7 mouse cellular contexts compared by ENCODE assay signal in genomic region chr16:17277342-17278211, GRCm38 (mm10). TPM values are rescaled to one million over a fixed set of nuclear protein-coding genes. Genes with fewer than 3 reads are reported as not detected.
DNase-seq lines count a peak whose midpoint lies in the region; ATAC-seq lines count a peak whose summit lies in the region.

No protein-coding gene starts in this region.

- peak overlapping the region; percentile 92 for H3K4me2 ChIP-seq in forebrain, embryonic 14.5 days (ENCODE audit: low read length)
- H3K4me2 ChIP-seq in intestine, embryonic 15.5 days (replicated peaks), result peak overlapping the region; percentile 97
- H3K4me2 ChIP-seq in midbrain, embryonic 12.5 days (replicated peaks), result peak overlapping the region; percentile 90

- 4% methylated on average over 59 of the region's 61 CpGs for WGBS in forebrain, embryonic 14.5 days
- WGBS in intestine, embryonic 15.5 days, result 7% methylated on average over 61 of the region's 61 CpGs
- 2% methylated on average over 59 of the region's 61 CpGs for WGBS in midbrain, embryonic 12.5 days

- no peak overlapping the region for H3K27ac ChIP-seq in brown adipose tissue, adult 24 weeks (replicated peaks; ENCODE audit: low read depth, low read length)
- H3K27ac ChIP-seq in forebrain, embryonic 14.5 days (ENCODE audit: low read depth, low read length), result no peak overlapping the region
- no peak overlapping the region for H3K27ac ChIP-seq in intestine, embryonic 15.5 days
- no peak overlapping the region for H3K27ac ChIP-seq in midbrain, embryonic 12.5 days (replicated peaks)

- H3K4me3 ChIP-seq in brown adipose tissue, adult 24 weeks (ENCODE audit: insufficient read depth, low read depth, low read length), result peak overlapping the region; percentile 10
- peak overlapping the region; percentile 46 for H3K4me3 ChIP-seq in forebrain, embryonic 14.5 days (ENCODE audit: low read depth, low read length)
- peak overlapping the region; percentile 67 for H3K4me3 ChIP-seq in intestine, embryonic 15.5 days (replicated peaks)
- peak overlapping the region; percentile 54 for H3K4me3 ChIP-seq in midbrain, embryonic 12.5 days

- intact Hi-C loops in left cerebral cortex, postnatal 4 days (cut with DNase I), result loop anchor here (10.0 kb wide), 1 partner anchor 163 kb away; the partner anchor contains the start of gene Ppil2

- peak overlapping the region; percentile 66 for H3K9ac ChIP-seq in forebrain, embryonic 14.5 days (ENCODE audit: low read length)
- H3K9ac ChIP-seq in intestine, embryonic 15.5 days, result peak overlapping the region; percentile 26; the same call in 1 of the 2 replicates
- peak overlapping the region; percentile 7; the same call in 1 of the 2 replicates for H3K9ac ChIP-seq in midbrain, embryonic 12.5 days (replicated peaks)

- peak; percentile 40; the same call in 1 of the 2 replicates for ATAC-seq in forebrain, embryonic 14.5 days
- peak; percentile 16; the same call in 1 of the 2 replicates for ATAC-seq in intestine, embryonic 15.5 days
- ATAC-seq in midbrain, embryonic 12.5 days (ENCODE audit: low FRiP score, low read depth), result peak; percentile 13; the same call in 1 of the 2 replicates

- no peaks in the 10 kb centered on the region for H3K9me3 ChIP-seq in forebrain, embryonic 14.5 days (replicated peaks; ENCODE audit: control insufficient read depth, low read length)
- H3K9me3 ChIP-seq in intestine, embryonic 15.5 days, result no peaks in the 10 kb centered on the region
- H3K9me3 ChIP-seq in midbrain, embryonic 12.5 days, result no peaks in the 10 kb centered on the region

- 0 out of 2 replicates have a peak, but pooled peaks cover 3% of the 10 kb centered on the region for H3K4me1 ChIP-seq in brown adipose tissue, adult 24 weeks (ENCODE audit: control insufficient read depth, insufficient read depth, insufficient read length, low read length)
- peaks cover 18% of the 10 kb centered on the region for H3K4me1 ChIP-seq in forebrain, embryonic 14.5 days (ENCODE audit: control insufficient read depth, insufficient read depth, low read length)
- peaks cover 18% of the 10 kb centered on the region for H3K4me1 ChIP-seq in intestine, embryonic 15.5 days (replicated peaks)
- H3K4me1 ChIP-seq in midbrain, embryonic 12.5 days, result peaks cover 21% of the 10 kb centered on the region

- peaks cover 27% of the 10 kb centered on the region for H3K27me3 ChIP-seq in forebrain, embryonic 14.5 days (replicated peaks; ENCODE audit: control insufficient read depth, insufficient read depth, low read length)
- H3K27me3 ChIP-seq in intestine, embryonic 15.5 days (replicated peaks), result peaks cover 20% of the 10 kb centered on the region
- peaks cover 37% of the 10 kb centered on the region for H3K27me3 ChIP-seq in midbrain, embryonic 12.5 days

- peaks cover 30% of the 10 kb centered on the region for H3K36me3 ChIP-seq in forebrain, embryonic 14.5 days (ENCODE audit: control insufficient read depth, insufficient read depth, low read length)
- H3K36me3 ChIP-seq in intestine, embryonic 15.5 days, result no peaks in the 10 kb centered on the region
- H3K36me3 ChIP-seq in midbrain, embryonic 12.5 days, result peaks cover 34% of the 10 kb centered on the region

- DNase-seq in T-cell, adult 2 months (ENCODE audit: low spot score), result peak; percentile 78
- DNase-seq in forebrain, embryonic 14.5 days (ENCODE audit: low spot score), result peak; percentile 63
- peak; percentile 35 for DNase-seq in left cerebral cortex, postnatal 4 days
- peak; percentile 60 for DNase-seq in telencephalon, adult 2 months (ENCODE audit: low read depth, low spot score)

RNA-seq across cellular contexts. Expression of gene Tmem191c, which starts 1.7 kb away (rescaled TPM):
- polyA plus RNA-seq in brown adipose tissue, adult 24 weeks (2012; ENCODE audit: insufficient read depth, insufficient read length, missing spikeins), result not detected in 2 replicates
- 6.6 and 12.4 TPM in 2 replicates for polyA plus RNA-seq in forebrain, embryonic 14.5 days (2014; fragmentation: Nextera tagmentation; extraction: Ambion mirVana)
- polyA plus RNA-seq in intestine, embryonic 15.5 days (2015; fragmentation: Nextera tagmentation; extraction: Ambion mirVana), result 12.7 and 17.6 TPM in 2 replicates
- 10 to 100 TPM; 78.9 to 82.4 TPM for total RNA-seq in left cerebral cortex, postnatal 4 days (2021)
- polyA plus RNA-seq in midbrain, embryonic 12.5 days (2016; fragmentation: Nextera tagmentation; extraction: Ambion mirVana), result 18.4 and 22.8 TPM in 2 replicates

RNA-seq across cellular contexts. Expression of gene Hic2, which starts 44.2 kb away (rescaled TPM):
- 0.54 and 0.71 TPM in 2 replicates for polyA plus RNA-seq in brown adipose tissue, adult 24 weeks (2012; ENCODE audit: insufficient read depth, insufficient read length, missing spikeins)
- 2.9 and 4.2 TPM in 2 replicates for polyA plus RNA-seq in forebrain, embryonic 14.5 days (2014; fragmentation: Nextera tagmentation; extraction: Ambion mirVana)
- polyA plus RNA-seq in intestine, embryonic 15.5 days (2015; fragmentation: Nextera tagmentation; extraction: Ambion mirVana), result 5.8 and 6.0 TPM in 2 replicates
- total RNA-seq in left cerebral cortex, postnatal 4 days (2021), result 10 to 100 TPM; 11.5 to 13.1 TPM
- polyA plus RNA-seq in midbrain, embryonic 12.5 days (2016; fragmentation: Nextera tagmentation; extraction: Ambion mirVana), result 15.3 and 18.6 TPM in 2 replicates

RNA-seq across cellular contexts. Expression of gene Serpind1, which starts 53.6 kb away (rescaled TPM):
- not detected in 2 replicates for polyA plus RNA-seq in brown adipose tissue, adult 24 weeks (2012; ENCODE audit: insufficient read depth, insufficient read length, missing spikeins)
- 1.4 and 3.1 TPM in 2 replicates for polyA plus RNA-seq in forebrain, embryonic 14.5 days (2014; fragmentation: Nextera tagmentation; extraction: Ambion mirVana)
- 3.1 and 4.2 TPM in 2 replicates for polyA plus RNA-seq in intestine, embryonic 15.5 days (2015; fragmentation: Nextera tagmentation; extraction: Ambion mirVana)
- total RNA-seq in left cerebral cortex, postnatal 4 days (2021), result 1 to 10 TPM; 2.7 to 2.8 TPM
- 0.46 and 0.58 TPM in 2 replicates for polyA plus RNA-seq in midbrain, embryonic 12.5 days (2016; fragmentation: Nextera tagmentation; extraction: Ambion mirVana)

Comparison
In these comparisons a context has a peak if more than half of its experiments do, and no peak if none do; other contexts are left out.
1. H3K4me3 ChIP-seq: peak in every context shown above with its lines; median percentile 67 in intestine, embryonic 15.5 days; 54 in midbrain, embryonic 12.5 days; 46 in forebrain, embryonic 14.5 days; 10 in brown adipose tissue, adult 24 weeks.
2. H3K9ac ChIP-seq: peak in every context shown above with its lines; median percentile 66 in forebrain, embryonic 14.5 days; 26 in intestine, embryonic 15.5 days; 7 in midbrain, embryonic 12.5 days.